Mouse (Mus musculus): ENCODE results near the gene Chmp2a. TPM values are rescaled to one million over a fixed set of nuclear protein-coding genes. Genes with fewer than 3 reads are reported as not detected.

The Chmp2a gene
- polyA plus RNA-seq, 1 experiment from 2014 or later: 199 TPM

- Histone ChIP-seq H3K4me1 (ENCODE audit: control insufficient read depth, insufficient read depth, low read length) (no peaks in the 10 kb centered on the region), H3K36me3 (ENCODE audit: control insufficient read depth, insufficient read depth, low read length) (no peaks in the 10 kb centered on the region), H3K9me3 (ENCODE audit: control insufficient read depth, low read length) (no peaks in the 10 kb centered on the region), H3K4me3 (ENCODE audit: low read depth, low read length) (no peak overlapping the region), H3K9ac (replicated peaks; ENCODE audit: low read depth, low read length) (no peak overlapping the region), H3K27me3 (ENCODE audit: control insufficient read depth, insufficient read depth, low read length) (no peaks in the 10 kb centered on the region), H3K27ac (ENCODE audit: low read depth, low read length) (no peak overlapping the region), H3K4me2 (ENCODE audit: low read depth, low read length) (no peak overlapping the region)
- ATAC-seq (ENCODE audit: low read depth): no peak
- 77% methylated on average over 5 of the region's 5 CpGs for WGBS
Measured at GRCm38 (mm10) chr7:12997230-12997629, 37.4 kb downstream of the Chmp2a start.

- ATAC-seq (ENCODE audit: low read depth): no peak
- no peak overlapping the region for H3K9ac ChIP-seq (replicated peaks; ENCODE audit: low read depth, low read length)
- H3K4me2 ChIP-seq (ENCODE audit: low read depth, low read length): no peak overlapping the region
- no peaks in the 10 kb centered on the region for H3K9me3 ChIP-seq (ENCODE audit: control insufficient read depth, low read length)
- H3K27me3 ChIP-seq (ENCODE audit: control insufficient read depth, insufficient read depth, low read length): no peaks in the 10 kb centered on the region
- H3K36me3 ChIP-seq (ENCODE audit: control insufficient read depth, insufficient read depth, low read length): no peaks in the 10 kb centered on the region
- H3K27ac ChIP-seq (ENCODE audit: low read depth, low read length): no peak overlapping the region
- no peak overlapping the region for H3K4me3 ChIP-seq (ENCODE audit: low read depth, low read length)
- no peaks in the 10 kb centered on the region for H3K4me1 ChIP-seq (ENCODE audit: control insufficient read depth, insufficient read depth, low read length)
Measured at GRCm38 (mm10) chr7:12995862-12996261, 38.7 kb downstream of the Chmp2a start.

- no peak overlapping the region for H3K27ac ChIP-seq (ENCODE audit: low read depth, low read length)
- H3K4me3 ChIP-seq (ENCODE audit: low read depth, low read length): no peak overlapping the region
- no peak for ATAC-seq (ENCODE audit: low read depth)
- H3K4me2 ChIP-seq (ENCODE audit: low read depth, low read length): no peak overlapping the region
- no peaks in the 10 kb centered on the region for H3K4me1 ChIP-seq (ENCODE audit: control insufficient read depth, insufficient read depth, low read length)
- H3K9ac ChIP-seq (replicated peaks; ENCODE audit: low read depth, low read length): no peak overlapping the region
- H3K9me3 ChIP-seq (ENCODE audit: control insufficient read depth, low read length): no peaks in the 10 kb centered on the region
- WGBS: 93% methylated on average over 10 of the region's 10 CpGs
- H3K36me3 ChIP-seq (ENCODE audit: control insufficient read depth, insufficient read depth, low read length): no peaks in the 10 kb centered on the region
- H3K27me3 ChIP-seq (ENCODE audit: control insufficient read depth, insufficient read depth, low read length): no peaks in the 10 kb centered on the region
Measured at GRCm38 (mm10) chr7:12993148-12993547, 41.5 kb downstream of the Chmp2a start.

GRCm38 (mm10) chr7:12992222-12992621 is 42.4 kb downstream of the Chmp2a start:
- Histone ChIP-seq H3K27ac (ENCODE audit: low read depth, low read length) (no peak overlapping the region), H3K9me3 (ENCODE audit: control insufficient read depth, low read length) (no peaks in the 10 kb centered on the region), H3K4me1 (ENCODE audit: control insufficient read depth, insufficient read depth, low read length) (no peaks in the 10 kb centered on the region), H3K36me3 (ENCODE audit: control insufficient read depth, insufficient read depth, low read length) (no peaks in the 10 kb centered on the region), H3K4me3 (ENCODE audit: low read depth, low read length) (no peak overlapping the region), H3K27me3 (ENCODE audit: control insufficient read depth, insufficient read depth, low read length) (no peaks in the 10 kb centered on the region), H3K4me2 (ENCODE audit: low read depth, low read length) (no peak overlapping the region), H3K9ac (replicated peaks; ENCODE audit: low read depth, low read length) (no peak overlapping the region)
- 8% methylated on average over 3 of the region's 3 CpGs for WGBS
- no peak for ATAC-seq (ENCODE audit: low read depth)

GRCm38 (mm10) chr7:12987409-12988189 is 47.0 kb downstream of the Chmp2a start:
- Histone ChIP-seq H3K9me3 (ENCODE audit: control insufficient read depth, low read length) (no peaks in the 10 kb centered on the region), H3K36me3 (ENCODE audit: control insufficient read depth, insufficient read depth, low read length) (no peaks in the 10 kb centered on the region), H3K27me3 (ENCODE audit: control insufficient read depth, insufficient read depth, low read length) (no peaks in the 10 kb centered on the region), H3K4me1 (ENCODE audit: control insufficient read depth, insufficient read depth, low read length) (no peaks in the 10 kb centered on the region), H3K4me3 (ENCODE audit: low read depth, low read length) (no peak overlapping the region), H3K9ac (replicated peaks; ENCODE audit: low read depth, low read length) (no peak overlapping the region), H3K27ac (ENCODE audit: low read depth, low read length) (no peak overlapping the region), H3K4me2 (ENCODE audit: low read depth, low read length) (no peak overlapping the region)
- ATAC-seq (ENCODE audit: low read depth): no peak
- 86% methylated on average over 8 of the region's 8 CpGs for WGBS

- Histone ChIP-seq H3K27me3 (ENCODE audit: control insufficient read depth, insufficient read depth, low read length) (no peaks in the 10 kb centered on the region), H3K27ac (ENCODE audit: low read depth, low read length) (no peak overlapping the region), H3K36me3 (ENCODE audit: control insufficient read depth, insufficient read depth, low read length) (no peaks in the 10 kb centered on the region), H3K9me3 (ENCODE audit: control insufficient read depth, low read length) (no peaks in the 10 kb centered on the region), H3K4me3 (ENCODE audit: low read depth, low read length) (no peak overlapping the region), H3K9ac (replicated peaks; ENCODE audit: low read depth, low read length) (no peak overlapping the region), H3K4me2 (ENCODE audit: low read depth, low read length) (no peak overlapping the region), H3K4me1 (ENCODE audit: control insufficient read depth, insufficient read depth, low read length) (no peaks in the 10 kb centered on the region)
- no peak for ATAC-seq (ENCODE audit: low read depth)
- WGBS: 90% methylated on average over 8 of the region's 8 CpGs
Measured at GRCm38 (mm10) chr7:12986906-12987305, 47.7 kb downstream of the Chmp2a start.

GRCm38 (mm10) chr7:12985724-12986123 is 48.9 kb downstream of the Chmp2a start:
- WGBS: 81% methylated on average over 1 of the region's 1 CpGs
- Histone ChIP-seq H3K36me3 (ENCODE audit: control insufficient read depth, insufficient read depth, low read length) (no peaks in the 10 kb centered on the region), H3K4me3 (ENCODE audit: low read depth, low read length) (no peak overlapping the region), H3K4me2 (ENCODE audit: low read depth, low read length) (no peak overlapping the region), H3K27ac (ENCODE audit: low read depth, low read length) (no peak overlapping the region), H3K4me1 (ENCODE audit: control insufficient read depth, insufficient read depth, low read length) (no peaks in the 10 kb centered on the region), H3K27me3 (ENCODE audit: control insufficient read depth, insufficient read depth, low read length) (no peaks in the 10 kb centered on the region), H3K9me3 (ENCODE audit: control insufficient read depth, low read length) (no peaks in the 10 kb centered on the region), H3K9ac (replicated peaks; ENCODE audit: low read depth, low read length) (no peak overlapping the region)
- ATAC-seq (ENCODE audit: low read depth): no peak

Other genes with a start within 250 kb of the Chmp2a start
- 28.5 and 30.3 TPM in 2 replicates for gene Zscan18, start 231.2 kb downstream of the Chmp2a start, polyA plus RNA-seq (2014; fragmentation: Nextera tagmentation; extraction: Ambion mirVana)
- gene Zfp329, start 215.9 kb downstream of the Chmp2a start, polyA plus RNA-seq (2014; fragmentation: Nextera tagmentation; extraction: Ambion mirVana): 41.0 and 42.6 TPM in 2 replicates
- gene Zfp110, start 200.0 kb downstream of the Chmp2a start, polyA plus RNA-seq (2014; fragmentation: Nextera tagmentation; extraction: Ambion mirVana): 24.1 and 27.7 TPM in 2 replicates
- gene Zfp128, start 153.6 kb downstream of the Chmp2a start, polyA plus RNA-seq (2014; fragmentation: Nextera tagmentation; extraction: Ambion mirVana): 7.4 and 7.9 TPM in 2 replicates
- gene Zscan22, start 137.0 kb downstream of the Chmp2a start, polyA plus RNA-seq (2014; fragmentation: Nextera tagmentation; extraction: Ambion mirVana): 13.2 and 13.6 TPM in 2 replicates
- 687 and 695 TPM in 2 replicates for gene Rps5, start 112.5 kb downstream of the Chmp2a start, polyA plus RNA-seq (2014; fragmentation: Nextera tagmentation; extraction: Ambion mirVana)
- gene Rnf225, start 107.4 kb downstream of the Chmp2a start, polyA plus RNA-seq (2014; fragmentation: Nextera tagmentation; extraction: Ambion mirVana): 0.68 and 1.3 TPM in 2 replicates
- gene Zfp324, start 69.0 kb downstream of the Chmp2a start, polyA plus RNA-seq (2014; fragmentation: Nextera tagmentation; extraction: Ambion mirVana): 10.6 and 12.7 TPM in 2 replicates
- gene Zfp446, start 57.0 kb downstream of the Chmp2a start, polyA plus RNA-seq (2014; fragmentation: Nextera tagmentation; extraction: Ambion mirVana): 9.8 and 10.3 TPM in 2 replicates
- 0.17 and 0.37 TPM in 2 replicates for gene Slc27a5, start 36.6 kb downstream of the Chmp2a start, polyA plus RNA-seq (2014; fragmentation: Nextera tagmentation; extraction: Ambion mirVana)
- 251 and 280 TPM in 2 replicates for gene Trim28, start 35.7 kb downstream of the Chmp2a start, polyA plus RNA-seq (2014; fragmentation: Nextera tagmentation; extraction: Ambion mirVana)
- gene Zbtb45, start 24.8 kb downstream of the Chmp2a start, polyA plus RNA-seq (2014; fragmentation: Nextera tagmentation; extraction: Ambion mirVana): 36.0 and 40.5 TPM in 2 replicates
- 142 and 146 TPM in 2 replicates for gene Ube2m, start 3.5 kb upstream of the Chmp2a start, polyA plus RNA-seq (2014; fragmentation: Nextera tagmentation; extraction: Ambion mirVana)
- 8.4 and 9.0 TPM in 2 replicates for gene Mzf1, start 20.0 kb upstream of the Chmp2a start, polyA plus RNA-seq (2014; fragmentation: Nextera tagmentation; extraction: Ambion mirVana)
- 0.06 and 0.17 TPM in 2 replicates for gene Vmn1r85, start 60.4 kb upstream of the Chmp2a start, polyA plus RNA-seq (2014; fragmentation: Nextera tagmentation; extraction: Ambion mirVana)
- gene Vmn1r86, start 85.1 kb upstream of the Chmp2a start, polyA plus RNA-seq (2014; fragmentation: Nextera tagmentation; extraction: Ambion mirVana): not detected in 2 replicates
- not detected in 2 replicates for gene Vmn1r87, start 105.3 kb upstream of the Chmp2a start, polyA plus RNA-seq (2014; fragmentation: Nextera tagmentation; extraction: Ambion mirVana)
- gene Vmn1r88, start 124.8 kb upstream of the Chmp2a start, polyA plus RNA-seq (2014; fragmentation: Nextera tagmentation; extraction: Ambion mirVana): not detected in 2 replicates
- gene Vmn1r89, start 178.2 kb upstream of the Chmp2a start, polyA plus RNA-seq (2014; fragmentation: Nextera tagmentation; extraction: Ambion mirVana): not detected in 2 replicates
- gene Lig1, start 242.5 kb upstream of the Chmp2a start, polyA plus RNA-seq (2014; fragmentation: Nextera tagmentation; extraction: Ambion mirVana): 27.5 and 29.1 TPM in 2 replicates
- gene Zswim9, start 243.9 kb upstream of the Chmp2a start, polyA plus RNA-seq (2014; fragmentation: Nextera tagmentation; extraction: Ambion mirVana): 4.9 and 5.8 TPM in 2 replicates

Measured in neural tube, embryonic 14.5 days (tissue).